Mouse (Mus musculus) brown adipose tissue, adult 24 weeks (tissue): ENCODE results near the gene Zdhhc22. TPM values are rescaled to one million over a fixed set of nuclear protein-coding genes. Genes with fewer than 3 reads are reported as not detected.

Experiments
- H3K27ac ChIP-seq: fragments of 200-500 bp; replicated peaks from 2 replicates; pipeline ENCODE4 v1.5.1; 2012; ENCODE audit warnings: low read depth, mild to moderate bottlenecking, low read length
- H3K4me1 ChIP-seq: fragments of 200-500 bp; 2 replicates; pipeline ENCODE4 v1.6.1; 2012; ENCODE audit warnings: low read length, mixed read lengths; ENCODE audit not compliant: control insufficient read depth, insufficient read depth, insufficient read length
- H3K4me3 ChIP-seq: fragments of 200-500 bp; 2 replicates; pipeline ENCODE4 v1.5.1; 2012; ENCODE audit warnings: low read depth, mild to moderate bottlenecking, low read length, moderate library complexity; ENCODE audit not compliant: insufficient read depth
- polyA plus RNA-seq: library from polyadenylated mRNA; stranded (reverse); fragments of >200 nt; gene quantifications from 2 replicates; pipeline ENCODE4 v1.2.4, GENCODE M21; 2012; ENCODE audit not compliant: missing spikeins, insufficient read depth, insufficient read length

Gene Zdhhc22
- polyA plus RNA-seq, 1 experiment = not detected

DNA sequence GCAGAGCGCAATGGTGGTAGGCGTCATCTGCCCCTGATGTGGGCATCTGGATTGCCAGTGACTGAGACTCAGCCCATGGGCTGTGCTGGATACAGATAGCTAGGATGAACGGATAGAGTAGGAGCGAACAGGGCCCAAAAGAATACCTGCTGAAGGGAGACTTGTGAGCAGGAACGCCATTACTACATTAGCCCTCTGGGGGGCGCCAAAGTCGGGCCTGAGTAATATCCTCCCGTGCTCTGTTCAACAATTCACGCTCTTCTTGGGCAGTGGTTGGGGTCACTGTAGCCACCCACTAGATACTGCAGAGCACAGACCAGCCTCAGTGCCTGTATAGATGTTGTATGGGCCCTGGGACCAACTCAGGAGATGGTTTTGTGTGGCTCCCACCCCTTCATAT lies 9.1 kb downstream of the Zdhhc22 start:
- Histone ChIP-seq H3K4me1 (no peaks in the 10 kb centered on the region), H3K27ac (no peak overlapping the region), H3K4me3 (no peak overlapping the region)

DNA sequence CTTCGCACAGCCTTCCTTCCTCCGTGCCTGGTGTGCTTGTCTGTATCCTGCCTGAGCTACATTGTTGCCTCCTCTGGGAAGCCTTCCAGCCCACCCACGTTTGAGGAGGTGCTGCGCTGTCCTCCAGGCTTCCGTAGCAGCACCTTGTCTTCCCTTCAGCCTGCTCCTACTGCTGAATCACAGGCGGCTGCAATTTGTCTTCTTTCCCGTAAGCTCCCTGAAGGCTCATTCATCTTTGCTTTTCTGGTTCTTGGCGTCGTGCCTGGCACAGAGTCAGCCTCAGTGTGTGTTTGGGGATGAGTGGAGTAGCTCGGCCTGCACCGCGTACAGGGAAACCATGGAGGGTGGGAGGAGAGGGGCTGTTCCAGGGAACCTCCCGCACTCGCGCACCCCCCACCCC lies 12.4 kb downstream of the Zdhhc22 start:
- Histone ChIP-seq H3K4me3 (0 out of 2 replicates have a peak overlapping the region, but pooled peaks have one; percentile 21), H3K4me1 (no peaks in the 10 kb centered on the region), H3K27ac (peak overlapping the region; percentile 55; the same call in 1 of the 2 replicates)

DNA sequence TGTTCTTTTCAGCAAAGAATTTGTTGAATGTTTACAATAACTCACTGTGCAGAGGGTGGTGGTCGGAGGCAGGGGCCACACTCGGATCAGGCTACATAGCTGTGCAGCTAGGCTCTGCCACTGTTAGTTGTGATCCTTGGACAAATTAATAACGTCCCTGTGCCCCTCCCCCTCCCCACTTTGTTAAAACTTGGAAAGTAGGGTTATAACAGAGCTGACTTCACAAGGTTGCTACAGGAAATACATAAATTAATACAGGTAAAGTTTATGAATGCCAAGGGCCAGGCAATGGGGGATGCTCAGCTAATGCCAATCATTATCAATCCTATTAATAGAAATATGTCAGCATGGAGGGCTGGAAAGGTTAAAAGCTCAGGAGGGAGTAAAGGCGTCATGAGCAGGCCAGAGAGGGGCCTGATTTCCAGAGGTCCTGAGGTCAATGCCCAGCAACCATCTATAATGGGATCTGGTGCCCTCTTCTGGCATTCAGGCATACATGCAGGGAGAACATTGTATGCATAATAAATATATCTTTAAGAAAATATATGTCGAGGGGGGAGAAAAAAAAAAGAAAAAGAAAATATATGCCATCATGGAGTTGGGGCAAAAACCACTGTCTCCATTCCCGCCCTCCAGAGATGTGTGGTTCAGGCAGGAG lies 13.6 kb downstream of the Zdhhc22 start:
- Histone ChIP-seq H3K4me1 (no peaks in the 10 kb centered on the region), H3K4me3 (no peak overlapping the region), H3K27ac (no peak overlapping the region)

DNA sequence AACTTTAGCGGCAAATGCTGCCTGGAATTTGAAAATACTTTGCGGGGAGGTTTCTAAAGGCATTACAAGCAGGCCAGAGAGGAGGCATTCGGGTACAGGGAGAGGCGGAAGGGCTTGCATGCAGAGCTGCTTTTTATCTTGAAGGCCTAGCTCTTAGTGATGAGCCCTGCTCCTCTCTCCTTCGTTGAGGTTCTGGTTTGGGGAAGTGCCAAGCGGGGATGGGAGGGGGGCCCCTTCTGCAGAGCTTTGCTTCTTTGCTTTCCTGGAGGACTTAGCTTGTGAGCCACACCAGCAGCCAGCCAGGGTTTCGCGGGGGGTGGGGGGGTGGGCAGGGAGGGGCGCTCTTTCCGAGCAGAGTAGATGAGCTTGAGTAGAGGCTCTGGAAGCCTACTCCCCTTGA lies 14.5 kb downstream of the Zdhhc22 start:
- H3K27ac ChIP-seq = no peak overlapping the region
- H3K4me3 ChIP-seq = no peak overlapping the region
- H3K4me1 ChIP-seq = no peaks in the 10 kb centered on the region

DNA sequence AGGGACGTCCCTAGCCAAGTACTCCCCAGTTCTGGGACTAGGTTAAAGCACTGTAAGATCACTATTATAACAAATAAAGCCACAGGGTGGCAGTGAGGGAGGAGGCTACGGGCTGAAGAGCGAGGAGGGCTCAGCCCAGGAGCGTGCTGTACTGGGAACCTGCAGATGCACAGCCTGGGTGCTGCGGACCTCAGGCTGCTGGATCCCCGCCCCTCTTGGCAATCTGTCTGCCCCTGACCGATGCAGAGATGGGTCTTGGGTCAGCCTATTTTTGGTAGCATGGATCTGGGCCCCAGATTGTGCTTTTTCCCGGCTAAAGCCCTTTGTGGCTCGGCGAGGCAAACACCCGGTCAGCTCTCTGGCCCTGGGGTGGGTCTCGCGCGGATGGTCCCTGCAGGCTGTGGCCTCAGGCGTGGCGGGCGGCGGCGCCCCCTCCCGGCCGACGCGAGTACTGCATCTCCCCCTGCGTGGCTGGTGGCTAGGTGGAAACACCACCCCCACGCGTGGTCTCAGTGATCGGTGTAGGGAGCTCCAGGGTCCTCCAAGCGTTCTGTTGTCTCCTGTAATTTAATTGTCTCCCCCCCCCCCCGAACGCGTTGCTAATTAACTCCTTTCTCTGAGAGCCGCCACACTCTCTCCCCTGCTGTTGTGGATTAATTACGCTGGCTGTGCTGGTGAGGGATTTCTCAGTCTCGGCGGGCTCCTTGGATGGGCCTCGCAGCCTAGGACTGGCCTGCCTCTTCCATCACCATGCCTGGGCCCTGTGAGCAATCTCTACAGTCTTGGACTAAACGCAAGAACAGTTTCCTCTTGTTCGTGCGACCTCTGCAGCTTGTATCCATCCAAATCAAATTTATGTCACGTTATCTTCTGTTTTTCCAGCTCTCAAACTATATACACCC lies 15.6 kb downstream of the Zdhhc22 start:
- peak overlapping the region; percentile 54 for H3K4me3 ChIP-seq
- no peak overlapping the region for H3K27ac ChIP-seq

DNA sequence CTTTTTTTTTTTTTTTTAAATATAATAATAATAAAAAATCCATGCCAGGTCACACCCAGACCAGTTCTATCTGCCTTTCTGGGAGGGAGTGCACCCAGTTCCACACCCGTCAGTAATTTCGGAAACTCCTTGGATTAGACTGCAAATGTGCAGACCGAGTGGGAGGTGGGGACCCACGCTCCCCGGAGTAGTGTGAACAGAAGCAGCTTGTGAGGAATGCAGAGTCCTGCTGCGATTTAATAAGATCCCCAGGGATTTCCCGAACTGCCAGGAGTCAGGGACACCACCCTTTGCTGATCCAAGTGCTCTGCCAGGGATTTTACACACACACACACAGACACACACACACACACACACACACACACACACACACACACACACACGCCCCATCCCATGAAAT lies 16.5 kb downstream of the Zdhhc22 start:
- peaks cover 2% of the 10 kb centered on the region; the same call in 1 of the 2 replicates for H3K4me1 ChIP-seq
- no peak overlapping the region for H3K4me3 ChIP-seq
- H3K27ac ChIP-seq = no peak overlapping the region

More for the DNA sequence above, 15.6 kb downstream of the Zdhhc22 start:
- no peaks in the 10 kb centered on the region for H3K4me1 ChIP-seq

DNA sequence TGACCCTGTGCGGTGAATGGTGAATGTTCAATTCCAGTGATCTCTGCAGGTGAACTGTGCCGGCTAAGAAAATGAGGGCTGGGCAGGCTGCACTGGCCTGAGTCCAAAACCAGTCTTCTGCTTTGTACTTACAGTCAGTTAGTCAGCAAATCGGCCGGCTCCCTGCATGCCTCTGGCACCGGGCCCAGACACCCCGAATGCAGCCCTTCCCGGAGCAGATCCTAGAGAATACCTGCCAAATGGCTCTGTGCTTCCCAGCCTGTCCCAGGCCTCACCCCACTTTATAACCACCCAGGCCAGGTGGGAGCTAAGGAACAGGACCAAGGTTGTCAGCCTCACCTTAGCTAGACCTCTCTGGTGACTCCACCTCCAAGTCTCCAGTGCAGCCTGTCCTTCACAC lies 17.0 kb downstream of the Zdhhc22 start:
- Histone ChIP-seq H3K27ac (no peak overlapping the region), H3K4me1 (peaks cover 2% of the 10 kb centered on the region; the same call in 1 of the 2 replicates), H3K4me3 (no peak overlapping the region)

DNA sequence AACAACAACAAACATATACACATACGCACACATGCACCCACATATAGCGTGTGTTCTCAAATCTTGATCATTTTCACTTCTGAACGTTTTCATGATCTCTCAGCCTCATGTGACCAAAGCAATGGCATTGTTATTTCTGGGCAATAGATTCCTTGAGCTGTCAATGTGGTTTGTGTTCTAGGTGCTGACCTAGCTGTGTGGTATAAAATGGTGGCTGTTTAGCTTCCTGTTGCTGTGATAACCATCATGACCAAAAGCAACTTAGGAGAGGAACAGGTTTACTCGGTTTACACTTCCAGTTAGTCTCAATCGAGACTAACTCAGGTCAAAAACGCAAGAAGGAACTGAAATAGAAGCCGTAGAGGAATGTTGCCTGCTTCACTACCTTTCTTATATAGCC lies 19.1 kb downstream of the Zdhhc22 start:
- Histone ChIP-seq H3K4me1 (peaks cover 2% of the 10 kb centered on the region; the same call in 1 of the 2 replicates), H3K27ac (no peak overlapping the region), H3K4me3 (no peak overlapping the region)

DNA sequence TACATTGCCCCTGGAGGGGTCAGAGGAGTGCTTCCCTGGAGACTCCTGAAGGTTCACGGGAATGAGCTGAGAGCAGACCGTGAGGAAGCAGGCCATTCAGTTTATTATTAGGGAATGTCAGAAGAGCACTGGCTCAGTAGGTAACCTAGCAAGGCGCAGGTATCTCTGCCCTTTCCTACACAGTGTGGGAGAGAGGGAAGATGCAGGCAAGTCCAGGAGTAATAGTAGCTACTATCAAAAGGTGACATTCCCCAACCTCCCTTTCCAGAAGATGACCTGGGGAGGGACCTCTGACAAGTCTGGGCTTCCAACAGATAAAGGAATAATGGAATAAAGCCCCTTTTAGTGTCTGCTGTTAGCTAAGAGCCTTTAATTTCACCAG lies 21.0 kb downstream of the Zdhhc22 start:
- H3K4me1 ChIP-seq = peaks cover 2% of the 10 kb centered on the region; the same call in 1 of the 2 replicates
- no peak overlapping the region for H3K27ac ChIP-seq
- H3K4me3 ChIP-seq = no peak overlapping the region

DNA sequence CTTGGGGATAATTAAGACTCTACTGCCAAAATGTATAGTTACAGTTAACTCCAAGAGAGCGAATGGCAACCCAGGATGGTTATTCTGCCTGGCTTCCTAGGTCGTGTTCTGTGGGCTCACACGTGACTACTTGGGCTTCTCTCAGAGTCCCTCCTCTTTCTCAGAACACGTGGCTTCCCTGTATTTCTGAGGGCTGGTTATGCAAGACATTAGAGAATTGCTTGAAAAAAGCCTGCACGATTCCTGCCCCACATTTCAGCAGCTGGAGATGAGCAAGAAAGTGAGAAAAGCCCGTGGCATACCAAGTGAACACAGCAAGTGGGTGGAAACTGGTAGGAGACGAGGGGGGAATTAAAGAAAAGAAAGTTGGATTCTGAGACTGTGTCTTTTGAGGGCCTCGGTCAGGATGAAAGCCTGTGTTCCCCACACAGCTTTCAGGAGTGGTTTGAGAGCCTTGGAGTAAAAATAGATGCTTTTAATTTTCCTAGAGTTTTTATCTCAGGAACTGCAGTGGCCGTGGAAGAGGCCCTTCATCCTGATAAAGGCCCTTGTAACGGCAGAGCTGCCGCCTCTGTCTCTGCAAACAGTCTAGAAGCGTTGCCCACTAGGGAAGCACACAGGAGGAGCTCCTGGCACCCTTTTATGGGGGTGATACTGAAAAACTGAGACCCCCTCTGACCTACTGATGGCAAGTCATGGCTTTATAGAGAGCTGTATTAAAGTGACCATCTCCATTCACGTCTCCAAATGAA lies 21.6 kb downstream of the Zdhhc22 start:
- H3K4me1 ChIP-seq = peaks cover 2% of the 10 kb centered on the region; the same call in 1 of the 2 replicates
- no peak overlapping the region for H3K27ac ChIP-seq
- H3K4me3 ChIP-seq = no peak overlapping the region

DNA sequence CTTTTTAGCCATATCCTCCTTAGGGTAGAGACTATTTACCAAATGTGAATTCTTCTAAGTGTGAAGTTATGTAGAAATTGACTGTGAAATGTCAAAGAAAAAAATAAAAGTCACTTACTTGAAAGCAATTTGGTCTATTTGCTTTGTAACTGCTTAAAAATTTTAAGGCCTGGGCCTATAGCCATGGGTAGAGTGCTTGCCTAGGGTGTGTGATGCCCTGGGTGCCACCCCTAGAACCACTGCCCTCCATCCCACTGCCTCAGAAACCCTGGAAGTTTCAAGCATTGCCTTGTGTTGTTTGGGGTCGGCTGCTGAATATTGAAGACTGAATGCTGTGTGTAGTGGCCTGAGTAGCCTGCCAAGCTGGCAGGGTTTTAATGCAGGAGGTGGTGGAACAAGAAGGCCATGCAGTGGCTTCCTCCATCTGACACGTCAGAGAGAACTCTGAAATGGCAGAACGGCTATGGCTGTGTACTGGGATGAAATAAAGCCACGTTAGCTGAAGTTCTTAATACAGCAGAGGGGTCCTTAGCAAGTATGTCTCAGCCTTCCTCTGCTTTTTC lies 24.9 kb downstream of the Zdhhc22 start:
- peaks cover 2% of the 10 kb centered on the region; the same call in 1 of the 2 replicates for H3K4me1 ChIP-seq
- no peak overlapping the region for H3K27ac ChIP-seq
- H3K4me3 ChIP-seq = no peak overlapping the region

DNA sequence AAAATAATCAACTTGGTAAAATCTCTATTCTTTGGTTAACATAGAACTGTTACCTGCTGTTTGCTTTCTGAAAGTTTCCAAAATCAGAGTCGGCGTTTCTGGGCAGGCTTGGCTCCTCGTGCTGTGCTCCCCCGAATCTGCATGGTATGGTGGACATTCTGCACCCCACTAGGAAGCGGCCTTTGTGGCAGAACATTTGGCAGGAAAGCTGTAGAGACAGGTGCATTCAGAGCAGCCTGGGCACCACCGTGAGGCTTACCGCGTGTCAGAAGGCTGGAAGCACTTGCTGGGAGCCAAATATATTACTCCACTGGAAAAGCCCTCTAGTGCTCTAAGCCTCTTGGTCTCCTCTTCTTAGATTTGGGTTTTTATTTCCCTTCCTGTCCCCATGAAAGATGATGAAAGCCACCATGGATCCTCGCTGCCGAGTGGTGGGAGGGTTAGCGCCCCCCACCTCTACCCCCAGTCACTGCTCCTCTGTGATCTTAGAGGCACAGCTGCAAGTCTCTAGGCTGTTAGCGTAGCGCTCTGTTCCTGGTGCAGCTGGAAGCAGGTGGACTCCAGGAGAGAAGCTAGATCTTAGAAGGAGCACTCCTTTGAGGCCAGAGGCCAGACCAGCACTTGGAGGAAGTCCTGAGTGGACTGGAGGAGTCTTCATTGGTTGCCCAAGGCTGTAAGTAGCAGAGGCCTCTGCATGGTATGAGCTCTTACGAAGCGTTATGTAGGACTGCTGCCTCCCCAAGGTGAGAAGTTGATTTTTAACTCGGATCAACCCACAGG lies 25.8 kb downstream of the Zdhhc22 start:
- Histone ChIP-seq H3K4me3 (no peak overlapping the region), H3K27ac (no peak overlapping the region), H3K4me1 (peaks cover 2% of the 10 kb centered on the region; the same call in 1 of the 2 replicates)

DNA sequence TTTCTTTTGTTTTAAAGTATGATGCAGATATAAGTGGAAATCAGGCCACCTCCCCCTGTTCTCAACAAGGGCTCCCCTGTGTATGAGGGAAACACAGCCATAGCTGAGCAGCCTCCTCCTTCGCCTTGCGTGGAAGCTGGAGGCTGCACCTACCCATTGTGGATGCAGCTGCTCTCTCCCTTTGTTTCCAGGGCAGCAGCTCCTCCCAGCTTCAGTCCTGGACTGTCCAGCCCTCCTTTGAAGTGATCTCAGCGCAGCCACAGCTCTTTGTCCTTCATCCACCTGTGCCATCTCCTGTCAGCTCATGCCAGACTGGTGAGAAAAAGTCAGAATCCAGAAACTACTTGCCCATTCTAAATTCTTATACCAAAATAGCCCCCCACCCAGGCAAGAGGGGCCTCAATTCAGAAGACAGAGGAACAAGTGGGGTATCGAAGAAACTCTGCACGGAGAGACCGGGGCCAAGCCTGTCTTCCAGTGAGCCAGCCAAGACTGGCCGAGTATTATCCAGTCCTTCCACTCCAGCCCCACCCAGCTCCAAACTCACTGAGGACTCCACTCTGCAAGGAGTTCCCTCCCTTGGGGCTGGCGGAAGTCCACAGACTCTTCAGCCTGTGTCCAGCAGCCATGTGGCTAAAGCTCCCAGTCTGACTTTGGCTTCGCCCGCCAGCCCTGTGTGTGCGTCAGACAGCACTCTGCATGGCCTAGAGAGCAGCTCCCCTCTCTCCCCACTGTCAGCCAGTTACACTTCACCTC lies 28.5 kb downstream of the Zdhhc22 start:
- Histone ChIP-seq H3K27ac (no peak overlapping the region), H3K4me3 (no peak overlapping the region), H3K4me1 (no peaks in the 10 kb centered on the region)
